Mouse (Mus musculus): Measurements from ENCODE around the gene Epb41l2.

Epb41l2 gene

GRCm38 (mm10) chr10:25359208-25359958 is at the start of gene Epb41l2:
Epb41l2 (plus strand) TSS chr10:25359798.
- DNase-seq (ENCODE audit: low read depth): peak; percentile 93

GRCm38 (mm10) chr10:25309996-25310395 is 49.6 kb upstream of the Epb41l2 start:
- no peak for DNase-seq (ENCODE audit: low read depth)

GRCm38 (mm10) chr10:25310736-25311135 is 48.9 kb upstream of the Epb41l2 start:
- no peak for DNase-seq (ENCODE audit: low read depth)

- no peak for DNase-seq (ENCODE audit: low read depth)
Observed at GRCm38 (mm10) chr10:25311554-25312212, 47.9 kb upstream of the Epb41l2 start.

GRCm38 (mm10) chr10:25313856-25314584 is 45.6 kb upstream of the Epb41l2 start:
- DNase-seq (ENCODE audit: low read depth): no peak

GRCm38 (mm10) chr10:25317665-25318064 is 41.9 kb upstream of the Epb41l2 start:
- DNase-seq (ENCODE audit: low read depth): no peak

- DNase-seq (ENCODE audit: low read depth): no peak
Observed at GRCm38 (mm10) chr10:25318405-25318804, 41.2 kb upstream of the Epb41l2 start.

GRCm38 (mm10) chr10:25319531-25319930 is 40.1 kb upstream of the Epb41l2 start:
- no peak for DNase-seq (ENCODE audit: low read depth)

- DNase-seq (ENCODE audit: low read depth): no peak
Observed at GRCm38 (mm10) chr10:25321198-25321597, 38.4 kb upstream of the Epb41l2 start.

GRCm38 (mm10) chr10:25325690-25326089 is 33.9 kb upstream of the Epb41l2 start:
- no peak for DNase-seq (ENCODE audit: low read depth)

GRCm38 (mm10) chr10:25327511-25327910 is 32.1 kb upstream of the Epb41l2 start:
- no peak for DNase-seq (ENCODE audit: low read depth)

GRCm38 (mm10) chr10:25330094-25330493 is 29.5 kb upstream of the Epb41l2 start:
- DNase-seq (ENCODE audit: low read depth): no peak

GRCm38 (mm10) chr10:25331321-25332049 is 28.1 kb upstream of the Epb41l2 start:
- peak; percentile 7 for DNase-seq (ENCODE audit: low read depth)

- DNase-seq (ENCODE audit: low read depth): no peak
Observed at GRCm38 (mm10) chr10:25333390-25334079, 26.1 kb upstream of the Epb41l2 start.

GRCm38 (mm10) chr10:25340675-25341074 is 18.9 kb upstream of the Epb41l2 start:
- DNase-seq (ENCODE audit: low read depth): no peak

- no peak for DNase-seq (ENCODE audit: low read depth)
Observed at GRCm38 (mm10) chr10:25342801-25343200, 16.8 kb upstream of the Epb41l2 start.

GRCm38 (mm10) chr10:25353941-25354340 is 5.7 kb upstream of the Epb41l2 start:
- no peak for DNase-seq (ENCODE audit: low read depth)

GRCm38 (mm10) chr10:25354390-25354789 is 5.2 kb upstream of the Epb41l2 start:
- no peak for DNase-seq (ENCODE audit: low read depth)

- peak; percentile 52 for DNase-seq (ENCODE audit: low read depth)
Observed at GRCm38 (mm10) chr10:25359959-25360811, 587 bp downstream of the Epb41l2 start.

GRCm38 (mm10) chr10:25362235-25362634 is 2.6 kb downstream of the Epb41l2 start:
- no peak for DNase-seq (ENCODE audit: low read depth)

- DNase-seq (ENCODE audit: low read depth): no peak
Observed at GRCm38 (mm10) chr10:25365158-25365557, 5.6 kb downstream of the Epb41l2 start.

All from naive thymus-derived CD4-positive, alpha-beta T cell, adult 2 months (primary cell).